Mouse (Mus musculus) heart, adult 8-10 months (tissue): ENCODE data around the gene Dscam. TPM values are rescaled to one million over a fixed set of nuclear protein-coding genes. Genes with fewer than 3 reads are reported as not detected.

Source experiments
- DNase-seq: peaks from one replicate; pipeline ENCODE4 v3.0.0; 2022; ENCODE audit warnings: low spot score
- total RNA-seq, 4 experiments: library from RNA; stranded (reverse); gene quantifications; 2 replicates each; pipeline ENCODE4 v1.2.4; 2022

Dscam gene
- total RNA-seq, result not detected

GRCm38 (mm10) chr16:97170513-97171081 is at the start of gene Dscam:
Dscam (minus strand) TSS chr16:97170752.
- no peak for DNase-seq

- no peak for DNase-seq
Measured at GRCm38 (mm10) chr16:97219381-97219780, 48.8 kb upstream of the Dscam start.

GRCm38 (mm10) chr16:97209997-97210396 is 39.4 kb upstream of the Dscam start:
- no peak for DNase-seq

- no peak for DNase-seq
Measured at GRCm38 (mm10) chr16:97208276-97208675, 37.7 kb upstream of the Dscam start.

- DNase-seq, result no peak
Measured at GRCm38 (mm10) chr16:97204090-97204489, 33.5 kb upstream of the Dscam start.

- DNase-seq, result no peak
Measured at GRCm38 (mm10) chr16:97203554-97203953, 33.0 kb upstream of the Dscam start.

- no peak for DNase-seq
Measured at GRCm38 (mm10) chr16:97194630-97195029, 24.1 kb upstream of the Dscam start.

GRCm38 (mm10) chr16:97194179-97194578 is 23.6 kb upstream of the Dscam start:
- no peak for DNase-seq

- DNase-seq, result no peak
Measured at GRCm38 (mm10) chr16:97192296-97192695, 21.7 kb upstream of the Dscam start.

- no peak for DNase-seq
Measured at GRCm38 (mm10) chr16:97190604-97191003, 20.1 kb upstream of the Dscam start.

- no peak for DNase-seq
Measured at GRCm38 (mm10) chr16:97171500-97171899, 948 bp upstream of the Dscam start.

GRCm38 (mm10) chr16:97169901-97170512 is 545 bp downstream of the Dscam start:
- no peak for DNase-seq

GRCm38 (mm10) chr16:97168614-97169013 is 1.9 kb downstream of the Dscam start:
- no peak for DNase-seq

GRCm38 (mm10) chr16:97168030-97168429 is 2.5 kb downstream of the Dscam start:
- no peak for DNase-seq

GRCm38 (mm10) chr16:97166166-97166565 is 4.4 kb downstream of the Dscam start:
- DNase-seq, result no peak

- DNase-seq, result peak; percentile 3
Measured at GRCm38 (mm10) chr16:97165444-97166121, 5.0 kb downstream of the Dscam start.

GRCm38 (mm10) chr16:97158279-97158678 is 12.3 kb downstream of the Dscam start:
- DNase-seq, result no peak

- no peak for DNase-seq
Measured at GRCm38 (mm10) chr16:97144544-97145194, 25.9 kb downstream of the Dscam start.

- no peak for DNase-seq
Measured at GRCm38 (mm10) chr16:97141943-97142342, 28.6 kb downstream of the Dscam start.

- no peak for DNase-seq
Measured at GRCm38 (mm10) chr16:97135003-97135827, 35.3 kb downstream of the Dscam start.

GRCm38 (mm10) chr16:97127296-97127695 is 43.3 kb downstream of the Dscam start:
- no peak for DNase-seq

- no peak for DNase-seq
Measured at GRCm38 (mm10) chr16:97110028-97110427, 60.5 kb downstream of the Dscam start.
